Mouse (Mus musculus) olfactory bulb, adult 2 months (tissue): ENCODE results near the gene Tmem198.

Source experiments
- CTCF ChIP-seq: fragments of 200-500 bp; IDR thresholded peaks from 2 replicates; pipeline ENCODE4 v1.5.1; 2012; ENCODE audit warnings: low read depth, mild to moderate bottlenecking, low read length, moderate library complexity; ENCODE audit not compliant: insufficient read depth
- POLR2A ChIP-seq: fragments of 200-500 bp; IDR thresholded peaks from 2 replicates; pipeline ENCODE4 v1.6.1; 2012; ENCODE audit warnings: mild to moderate bottlenecking, low read depth, low read length, moderate library complexity; ENCODE audit not compliant: insufficient read depth

DNA sequence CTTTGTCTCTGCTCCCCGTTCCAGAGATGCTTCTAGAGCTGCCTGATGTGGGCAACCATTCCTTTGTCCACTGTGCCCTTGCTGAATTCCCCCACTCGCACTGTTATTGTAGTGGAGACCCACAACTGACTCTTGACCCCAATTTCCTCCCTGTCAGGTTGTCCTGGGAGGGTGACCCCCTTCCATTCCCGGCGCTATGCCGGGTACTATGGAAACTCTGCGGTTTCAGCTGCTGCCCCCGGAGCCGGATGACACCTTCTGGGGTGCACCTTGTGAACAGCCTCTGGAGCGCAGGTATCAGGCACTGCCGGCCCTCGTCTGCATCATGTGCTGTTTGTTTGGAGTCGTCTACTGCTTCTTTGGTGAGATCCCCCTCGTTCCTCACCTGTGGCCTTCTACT, 704 bp downstream of the Tmem198 start:
- TF ChIP-seq POLR2A (no peak), CTCF (no peak)
